Mouse (Mus musculus): ENCODE data around the gene Lsg1. TPM values are rescaled to one million over a fixed set of nuclear protein-coding genes. Genes with fewer than 3 reads are reported as not detected.
A peak's percentile ranks its signal among the peaks of the same experiment; 100 is the strongest.

Lsg1 gene
- polyA plus RNA-seq, 1 experiment from 2014 or later: 74.5 TPM

DNA sequence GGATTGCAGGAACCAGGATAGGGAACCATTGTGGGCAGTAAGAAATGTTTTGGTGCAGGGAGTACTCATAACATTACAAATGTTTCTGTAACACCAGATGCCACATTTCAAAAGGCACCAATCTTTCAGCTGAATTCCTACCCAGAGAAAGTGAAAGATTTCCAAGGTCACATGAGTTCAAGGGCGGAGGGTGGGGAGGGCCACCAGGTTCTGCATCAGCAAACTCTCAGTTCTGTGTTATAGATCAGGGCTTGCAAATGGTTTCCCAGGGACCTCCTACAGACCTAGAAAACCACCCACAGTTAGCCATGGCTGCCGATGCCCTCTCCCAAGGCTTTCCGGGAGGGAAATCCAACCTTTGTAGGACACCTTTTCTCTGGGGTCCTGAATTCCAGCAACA lies 20.5 kb upstream of the Lsg1 start:
- no peak overlapping the region for H3K4me3 ChIP-seq
- WGBS: 82% methylated on average over 3 of the region's 3 CpGs
- peaks cover 36% of the 10 kb centered on the region for H3K4me1 ChIP-seq (replicated peaks)
- no peak overlapping the region for H3K27ac ChIP-seq
- H3K9me3 ChIP-seq: no peaks in the 10 kb centered on the region
- no peaks in the 10 kb centered on the region; the same call in 1 of the 2 replicates for H3K27me3 ChIP-seq (ENCODE audit: insufficient read depth, poor library complexity, severe bottlenecking)
- DNase-seq (ENCODE audit: low spot score): no peak
- H3K36me3 ChIP-seq: no peaks in the 10 kb centered on the region

- peaks cover 17% of the 10 kb centered on the region for H3K27me3 ChIP-seq (ENCODE audit: insufficient read depth, poor library complexity, severe bottlenecking)
- DNase-seq (ENCODE audit: low spot score): peak; percentile 46
- H3K4me1 ChIP-seq (replicated peaks): peaks cover 59% of the 10 kb centered on the region
- WGBS: 48% methylated on average over 6 of the region's 6 CpGs
- H3K9me3 ChIP-seq: no peaks in the 10 kb centered on the region
- H3K4me3 ChIP-seq: no peak overlapping the region
- H3K27ac ChIP-seq: peak overlapping the region; percentile 5; the same call in 1 of the 2 replicates
- H3K36me3 ChIP-seq: no peaks in the 10 kb centered on the region
Observed at GRCm38 (mm10) chr16:30605528-30605927, 18.1 kb upstream of the Lsg1 start.

GRCm38 (mm10) chr16:30604807-30605137 lies 17.4 kb upstream of the Lsg1 start:
- 83% methylated on average over 7 of the region's 7 CpGs for WGBS

DNA sequence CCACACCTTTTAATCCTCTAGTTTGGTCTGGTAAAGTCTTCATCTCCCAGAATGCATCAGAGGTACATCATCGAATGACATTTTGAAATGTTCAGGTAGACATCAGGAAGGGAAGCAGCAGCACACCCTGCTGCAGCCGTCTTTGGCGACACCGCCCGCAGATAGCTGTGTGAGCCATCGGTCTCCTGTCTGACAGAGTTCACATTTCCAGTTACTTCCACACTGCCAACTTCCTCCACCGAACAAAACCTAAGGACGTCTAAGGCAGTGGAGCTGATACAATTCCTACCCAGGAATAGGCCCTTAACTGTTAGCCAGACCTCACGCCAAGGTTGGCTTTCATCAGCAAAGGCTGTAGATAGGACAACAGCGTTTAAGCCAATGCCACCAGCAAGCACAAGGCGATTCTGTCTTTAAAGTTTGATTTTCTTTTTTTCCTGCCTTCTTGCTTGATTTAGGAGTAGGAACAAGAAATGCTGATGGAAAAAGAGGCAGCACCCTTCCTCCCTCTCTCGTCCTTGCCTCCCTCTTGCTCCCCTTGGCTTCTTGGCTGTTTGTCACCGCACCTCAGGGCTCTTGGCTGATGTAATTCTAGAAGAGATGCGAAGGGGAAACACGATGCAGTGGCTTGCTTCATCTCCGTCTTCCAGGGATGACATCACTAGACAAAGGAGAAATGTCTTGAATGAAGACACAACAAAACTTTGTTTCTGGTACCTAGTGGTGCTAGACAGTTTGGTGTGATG lies 16.8 kb upstream of the Lsg1 start:
- Histone ChIP-seq H3K4me3 (no peak overlapping the region), H3K9me3 (no peaks in the 10 kb centered on the region), H3K36me3 (no peaks in the 10 kb centered on the region), H3K4me1 (replicated peaks) (peaks cover 72% of the 10 kb centered on the region), H3K27ac (0 out of 2 replicates have a peak overlapping the region, but pooled peaks have one; percentile 5), H3K27me3 (ENCODE audit: insufficient read depth, poor library complexity, severe bottlenecking) (peaks cover 22% of the 10 kb centered on the region)
- no peak for DNase-seq (ENCODE audit: low spot score)
- WGBS: 81% methylated on average over 16 of the region's 16 CpGs

More at GRCm38 (mm10) chr16:30604807-30605137, 17.4 kb upstream of the Lsg1 start:
- H3K27ac ChIP-seq: 0 out of 2 replicates have a peak overlapping the region, but pooled peaks have one; percentile 5
- peaks cover 22% of the 10 kb centered on the region for H3K27me3 ChIP-seq (ENCODE audit: insufficient read depth, poor library complexity, severe bottlenecking)
- no peak overlapping the region for H3K4me3 ChIP-seq
- H3K9me3 ChIP-seq: no peaks in the 10 kb centered on the region
- no peak for DNase-seq (ENCODE audit: low spot score)
- H3K4me1 ChIP-seq (replicated peaks): peaks cover 66% of the 10 kb centered on the region
- H3K36me3 ChIP-seq: no peaks in the 10 kb centered on the region

DNA sequence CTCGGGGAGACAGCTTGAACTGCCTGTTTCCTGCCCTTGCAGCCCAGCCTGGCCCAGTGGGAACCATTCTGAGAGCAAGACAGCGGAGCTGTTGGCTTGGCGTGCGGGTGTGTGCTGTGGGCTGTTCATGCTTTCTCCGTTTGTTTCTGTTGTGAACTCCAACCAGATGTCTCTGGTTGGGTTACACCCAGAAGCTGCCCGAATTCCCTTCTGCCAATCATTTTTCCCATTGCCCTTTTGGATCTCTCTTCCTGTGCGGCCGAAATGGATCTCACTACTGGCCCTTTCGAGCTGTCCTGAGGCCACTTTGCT lies 16.1 kb upstream of the Lsg1 start:
- Histone ChIP-seq H3K4me3 (no peak overlapping the region), H3K9me3 (no peaks in the 10 kb centered on the region), H3K36me3 (no peaks in the 10 kb centered on the region), H3K27ac (peak overlapping the region; percentile 60), H3K27me3 (ENCODE audit: insufficient read depth, poor library complexity, severe bottlenecking) (peaks cover 22% of the 10 kb centered on the region), H3K4me1 (replicated peaks) (peaks cover 74% of the 10 kb centered on the region)
- 55% methylated on average over 9 of the region's 9 CpGs for WGBS
- peak; percentile 46 for DNase-seq (ENCODE audit: low spot score)

GRCm38 (mm10) chr16:30602684-30603530 lies 15.5 kb upstream of the Lsg1 start:
- Histone ChIP-seq H3K27me3 (ENCODE audit: insufficient read depth, poor library complexity, severe bottlenecking) (peaks cover 23% of the 10 kb centered on the region), H3K9me3 (no peaks in the 10 kb centered on the region), H3K36me3 (no peaks in the 10 kb centered on the region), H3K4me1 (replicated peaks) (peaks cover 74% of the 10 kb centered on the region), H3K27ac (peak overlapping the region; percentile 60), H3K4me3 (peak overlapping the region; percentile 21; the same call in 1 of the 2 replicates)
- peak; percentile 54 for DNase-seq (ENCODE audit: low spot score)
- WGBS: 25% methylated on average over 18 of the region's 18 CpGs

- H3K4me3 ChIP-seq: peak overlapping the region; percentile 75
- peaks cover 80% of the 10 kb centered on the region for H3K4me1 ChIP-seq (replicated peaks)
- no peak for DNase-seq (ENCODE audit: low spot score)
- H3K27me3 ChIP-seq (ENCODE audit: insufficient read depth, poor library complexity, severe bottlenecking): peaks cover 29% of the 10 kb centered on the region
- 22% methylated on average over 7 of the region's 7 CpGs for WGBS
- H3K9me3 ChIP-seq: no peaks in the 10 kb centered on the region
- H3K27ac ChIP-seq: peak overlapping the region; percentile 88
- H3K36me3 ChIP-seq: no peaks in the 10 kb centered on the region
Observed at GRCm38 (mm10) chr16:30601946-30602345, 14.6 kb upstream of the Lsg1 start.

- 8% methylated on average over 42 of the region's 42 CpGs for WGBS
- no peaks in the 10 kb centered on the region for H3K36me3 ChIP-seq
- peak overlapping the region; percentile 75 for H3K4me3 ChIP-seq
- H3K9me3 ChIP-seq: no peaks in the 10 kb centered on the region
- peaks cover 29% of the 10 kb centered on the region for H3K27me3 ChIP-seq (ENCODE audit: insufficient read depth, poor library complexity, severe bottlenecking)
- H3K4me1 ChIP-seq (replicated peaks): peaks cover 82% of the 10 kb centered on the region
- H3K27ac ChIP-seq: peak overlapping the region; percentile 88
- peak; percentile 82 for DNase-seq (ENCODE audit: low spot score)
Observed at GRCm38 (mm10) chr16:30601046-30601832, 13.8 kb upstream of the Lsg1 start.

DNA sequence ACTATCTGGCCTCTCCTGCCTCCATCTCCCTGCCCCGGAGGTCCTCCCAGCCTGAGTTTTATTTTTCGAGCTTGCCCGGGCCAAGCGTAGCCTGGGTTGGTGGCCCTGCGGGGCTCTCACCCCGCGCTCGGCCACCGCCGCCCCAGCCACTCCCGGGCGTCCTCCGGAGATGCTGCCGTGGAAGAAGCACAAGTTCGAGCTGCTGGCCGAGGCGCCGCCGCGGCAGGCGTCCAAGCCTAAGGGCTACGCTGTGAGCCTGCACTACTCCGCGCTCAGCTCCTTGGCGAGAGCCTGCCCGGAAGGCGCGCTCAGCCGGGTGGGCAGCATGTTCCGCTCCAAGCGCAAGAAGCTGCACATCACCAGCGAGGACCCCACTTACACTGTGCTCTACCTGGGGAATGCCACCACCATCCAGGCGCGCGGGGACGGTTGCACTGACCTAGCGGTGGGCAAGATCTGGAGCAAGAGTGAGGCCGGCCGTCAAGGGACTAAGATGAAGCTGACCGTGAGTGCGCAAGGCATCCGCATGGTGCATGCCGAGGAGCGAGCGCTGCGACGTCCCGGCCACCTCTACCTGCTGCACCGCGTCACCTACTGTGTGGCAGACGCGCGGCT lies 13.1 kb upstream of the Lsg1 start:
- peaks cover 35% of the 10 kb centered on the region for H3K27me3 ChIP-seq (ENCODE audit: insufficient read depth, poor library complexity, severe bottlenecking)
- peak overlapping the region; percentile 75 for H3K4me3 ChIP-seq
- H3K36me3 ChIP-seq: no peaks in the 10 kb centered on the region
- H3K27ac ChIP-seq: peak overlapping the region; percentile 88
- WGBS: under 1% methylated on average over 53 of the region's 53 CpGs
- peak; percentile 71 for DNase-seq (ENCODE audit: low spot score)
- no peaks in the 10 kb centered on the region for H3K9me3 ChIP-seq
- peaks cover 78% of the 10 kb centered on the region for H3K4me1 ChIP-seq (replicated peaks)

DNA sequence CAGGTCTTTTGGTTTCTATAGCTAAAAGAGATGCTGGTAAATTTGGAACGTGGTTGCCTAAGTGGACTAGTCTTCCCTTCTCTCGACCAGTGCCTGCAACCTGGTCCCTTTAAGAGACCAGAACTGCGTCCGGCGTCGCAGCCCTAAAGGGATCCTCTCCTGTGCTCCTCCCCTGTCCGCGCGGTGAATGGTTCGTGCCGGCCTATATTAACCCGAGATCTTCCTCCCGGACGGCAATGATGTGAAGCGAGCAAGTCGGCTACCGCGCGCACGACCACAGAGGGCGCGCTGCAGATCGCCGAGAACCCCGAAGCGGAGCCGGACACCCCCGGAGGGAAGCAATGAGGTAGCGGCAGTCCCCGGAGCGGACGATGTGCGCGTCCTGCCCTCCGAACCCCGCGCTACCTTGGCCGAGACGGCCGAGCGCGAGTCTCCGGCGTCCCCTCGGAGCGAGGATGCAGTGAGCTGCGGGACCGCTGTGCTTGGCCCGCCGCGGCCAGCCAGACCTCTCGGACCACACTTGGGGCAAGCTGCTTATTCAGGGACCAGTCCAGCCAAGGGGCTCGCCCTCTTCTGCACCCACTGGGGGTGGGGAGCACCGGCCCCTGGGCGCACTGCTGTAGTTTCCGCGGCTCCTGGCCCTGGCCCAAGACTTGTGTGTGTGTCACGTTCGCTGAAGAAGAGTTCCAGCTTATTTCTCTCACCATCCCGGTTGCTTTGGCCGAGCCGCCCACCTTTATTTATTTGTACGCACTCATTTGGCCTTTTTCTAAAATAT lies 12.3 kb upstream of the Lsg1 start, which contains the start of gene Fam43a:
Gene Fam43a (plus strand): TSS at position 233 of the 778 bp plus-strand sequence.
- Histone ChIP-seq H3K36me3 (no peaks in the 10 kb centered on the region), H3K27ac (peak within 1 kb of the TSS; percentile 88), H3K9me3 (no peaks in the 10 kb centered on the region), H3K27me3 (ENCODE audit: insufficient read depth, poor library complexity, severe bottlenecking) (peaks cover 40% of the 10 kb centered on the region), H3K4me3 (peak within 1 kb of the TSS; percentile 75), H3K4me1 (replicated peaks) (peaks cover 70% of the 10 kb centered on the region)
- WGBS: under 1% methylated on average over 63 of the region's 63 CpGs
- DNase-seq (ENCODE audit: low spot score): peak; percentile 91

DNA sequence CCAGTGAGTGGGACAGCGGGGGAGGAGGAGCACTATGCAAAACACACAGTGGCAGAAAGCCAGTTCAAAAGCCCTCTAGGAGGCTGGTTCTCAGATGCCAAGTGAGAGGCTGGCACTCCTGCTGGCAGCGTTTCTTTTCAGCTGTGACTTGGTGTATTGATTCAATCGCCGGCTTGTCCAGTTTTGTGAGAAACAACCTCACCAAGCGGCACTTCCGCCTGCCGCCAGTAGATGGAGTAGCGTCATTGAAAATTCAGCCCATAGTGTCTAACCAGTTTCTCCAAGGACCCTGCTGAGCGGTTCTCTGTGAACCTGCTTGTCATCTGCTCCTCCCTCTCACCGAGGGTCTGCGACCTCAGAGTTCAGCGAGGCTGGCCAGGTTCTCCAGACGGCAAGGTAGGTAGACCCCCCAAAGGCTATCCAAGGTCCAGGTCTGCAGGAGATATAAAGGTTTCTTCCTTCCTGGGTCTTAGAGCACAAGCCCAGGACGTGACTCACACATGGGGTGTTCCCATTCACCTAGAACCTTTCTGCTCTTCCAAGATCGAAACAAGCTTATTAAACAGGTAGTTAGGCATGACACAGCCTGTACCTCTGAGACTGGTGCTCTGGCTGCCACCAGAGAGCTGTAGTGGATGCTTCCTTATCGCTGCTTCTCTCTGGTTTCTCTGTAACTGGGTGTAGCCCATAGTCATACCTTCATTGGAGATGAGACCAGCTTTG lies 9.7 kb upstream of the Lsg1 start:
- 11% methylated on average over 16 of the region's 16 CpGs for WGBS

More for the DNA sequence above, 9.7 kb upstream of the Lsg1 start:
- H3K27me3 ChIP-seq (ENCODE audit: insufficient read depth, poor library complexity, severe bottlenecking): peaks cover 39% of the 10 kb centered on the region
- no peak overlapping the region; the same call in 1 of the 2 replicates for H3K27ac ChIP-seq
- no peaks in the 10 kb centered on the region for H3K36me3 ChIP-seq
- H3K4me3 ChIP-seq: peak overlapping the region; percentile 34; the same call in 1 of the 2 replicates
- no peaks in the 10 kb centered on the region for H3K9me3 ChIP-seq
- H3K4me1 ChIP-seq (replicated peaks): peaks cover 45% of the 10 kb centered on the region
- peak; percentile 91 for DNase-seq (ENCODE audit: low spot score)
